Mouse (Mus musculus) embryonic facial prominence, embryonic 10.5 days (tissue): ENCODE measurements around the gene Rsph3b. TPM values are rescaled to one million over a fixed set of nuclear protein-coding genes. Genes with fewer than 3 reads are reported as not detected.
"Not testable (repeated sequence)": the region's sequence is repeated elsewhere in the genome, so short reads cannot be mapped to it uniquely, and the experiment has no call there.

Source experiments
- DNase-seq: peaks from one replicate; pipeline ENCODE4 v3.0.0-alpha.2; 2017; ENCODE audit warnings: low spot score
- H3K27ac ChIP-seq: fragments of 300-500 bp; sonication (generic); replicated peaks from 2 replicates; pipeline ENCODE4 v1.5.1; 2016; ENCODE audit warnings: mild to moderate bottlenecking
- H3K27me3 ChIP-seq: fragments of 300-500 bp; sonication (generic); replicated peaks from 2 replicates; pipeline ENCODE4 v1.6.1; 2016; ENCODE audit warnings: low read depth, mild to moderate bottlenecking; ENCODE audit not compliant: poor library complexity, severe bottlenecking
- H3K36me3 ChIP-seq: fragments of 300-500 bp; sonication (generic); replicated peaks from 2 replicates; pipeline ENCODE4 v1.6.1; 2016; ENCODE audit warnings: mild to moderate bottlenecking, moderate library complexity
- H3K4me1 ChIP-seq: fragments of 300-500 bp; sonication (generic); 2 replicates; pipeline ENCODE4 v1.6.1; 2016
- H3K4me3 ChIP-seq: fragments of 300-500 bp; sonication (generic); 2 replicates; pipeline ENCODE4 v1.5.1; 2016; ENCODE audit warnings: mild to moderate bottlenecking, moderate library complexity
- H3K9me3 ChIP-seq: fragments of 300-500 bp; sonication (generic); 2 replicates; pipeline ENCODE4 v1.6.1; 2016; ENCODE audit warnings: mild to moderate bottlenecking
- WGBS: fragments of 180-500 bp; shearing (Covaris S2); methylation state at CpG from one replicate; pipeline ENCODE4 v1.1.7; 2016; 5-methylcytosine and 5-hydroxymethylcytosine counted together
- polyA plus RNA-seq: library from polyadenylated mRNA; unstranded; fragments of >200 nt; fragmentation: Nextera tagmentation; extraction: Ambion mirVana; gene quantifications from 2 replicates; pipeline ENCODE4 v1.2.1, GENCODE M21; 2016

Gene Rsph3b
- polyA plus RNA-seq, 1 experiment from 2014 or later: 31.5 TPM

GRCm38 (mm10) chr17:6920351-6920894 lies 28.1 kb downstream of the Rsph3b start:
- not testable (repeated sequence) for H3K9me3 ChIP-seq, H3K27me3 ChIP-seq, H3K4me1 ChIP-seq, DNase-seq, H3K4me3 ChIP-seq, H3K27ac ChIP-seq, H3K36me3 ChIP-seq
- 92% methylated on average over 7 of the region's 7 CpGs for WGBS

GRCm38 (mm10) chr17:6919388-6919787 lies 29.1 kb downstream of the Rsph3b start:
- 85% methylated on average over 3 of the region's 3 CpGs for WGBS
- not testable (repeated sequence) for H3K36me3 ChIP-seq, DNase-seq, H3K4me3 ChIP-seq, H3K9me3 ChIP-seq, H3K4me1 ChIP-seq, H3K27ac ChIP-seq, H3K27me3 ChIP-seq

DNA sequence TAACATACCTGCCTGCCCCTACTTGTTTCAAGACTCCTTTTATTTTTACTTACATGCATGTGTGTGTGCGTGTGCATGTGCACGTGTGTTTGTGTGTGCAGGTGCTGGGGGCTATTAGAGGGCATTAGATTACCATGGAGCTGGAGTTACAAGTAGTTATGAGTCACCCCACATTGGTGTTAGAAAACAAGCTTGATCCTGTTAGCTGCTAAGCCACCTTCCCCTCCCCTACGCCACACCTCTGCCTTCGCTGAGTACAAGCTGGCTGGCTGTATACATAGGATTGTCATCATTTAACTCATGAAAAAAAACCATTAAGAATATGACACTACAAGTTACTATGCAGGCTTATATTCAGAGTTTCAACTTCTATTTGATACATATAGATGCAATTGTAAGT lies 33.2 kb downstream of the Rsph3b start:
- H3K27ac ChIP-seq, H3K4me3 ChIP-seq, H3K4me1 ChIP-seq, H3K9me3 ChIP-seq, H3K36me3 ChIP-seq, H3K27me3 ChIP-seq, DNase-seq: not testable (repeated sequence)
- 96% methylated on average over 4 of the region's 4 CpGs for WGBS

GRCm38 (mm10) chr17:6914066-6914465 lies 34.4 kb downstream of the Rsph3b start:
- H3K4me1 ChIP-seq, H3K36me3 ChIP-seq, H3K27me3 ChIP-seq, H3K4me3 ChIP-seq, H3K9me3 ChIP-seq, DNase-seq, H3K27ac ChIP-seq: not testable (repeated sequence)
- 72% methylated on average over 2 of the region's 6 CpGs for WGBS

GRCm38 (mm10) chr17:6900361-6900760 lies 48.1 kb downstream of the Rsph3b start:
- H3K27ac ChIP-seq, H3K36me3 ChIP-seq, H3K4me1 ChIP-seq, H3K27me3 ChIP-seq, H3K9me3 ChIP-seq, H3K4me3 ChIP-seq, DNase-seq: not testable (repeated sequence)
- WGBS: 87% methylated on average over 1 of the region's 2 CpGs

DNA sequence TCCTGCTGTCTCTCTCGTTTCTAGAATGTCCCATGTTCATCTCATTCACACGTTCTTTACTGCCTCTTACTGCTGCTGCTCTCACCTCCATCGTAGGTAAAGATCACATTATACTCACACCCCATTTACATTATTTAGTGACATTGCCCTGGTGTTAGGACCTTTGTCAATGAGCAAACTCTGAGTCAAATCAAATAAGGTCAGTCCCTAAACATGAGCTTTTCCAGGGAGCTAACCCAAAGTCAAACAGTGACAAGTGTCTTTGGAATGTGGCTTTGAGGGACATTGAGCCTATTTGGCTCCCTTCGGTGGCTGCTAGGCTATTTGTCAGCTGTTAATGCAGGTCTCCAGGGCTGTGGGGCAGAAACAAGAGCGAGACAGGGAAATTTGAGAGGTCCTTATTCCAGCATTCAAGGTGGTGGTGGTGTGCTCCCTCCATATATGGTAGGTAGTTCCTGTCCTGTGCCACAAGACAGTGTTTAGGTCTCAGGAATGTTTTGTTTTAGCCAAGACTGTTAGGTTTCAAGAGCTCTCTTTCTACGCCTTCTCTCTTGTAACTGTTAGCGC lies 50.4 kb downstream of the Rsph3b start:
- H3K4me3 ChIP-seq, H3K9me3 ChIP-seq, H3K27me3 ChIP-seq, H3K36me3 ChIP-seq, DNase-seq, H3K4me1 ChIP-seq, H3K27ac ChIP-seq: not testable (repeated sequence)
- WGBS: 67% methylated on average over 7 of the region's 7 CpGs

DNA sequence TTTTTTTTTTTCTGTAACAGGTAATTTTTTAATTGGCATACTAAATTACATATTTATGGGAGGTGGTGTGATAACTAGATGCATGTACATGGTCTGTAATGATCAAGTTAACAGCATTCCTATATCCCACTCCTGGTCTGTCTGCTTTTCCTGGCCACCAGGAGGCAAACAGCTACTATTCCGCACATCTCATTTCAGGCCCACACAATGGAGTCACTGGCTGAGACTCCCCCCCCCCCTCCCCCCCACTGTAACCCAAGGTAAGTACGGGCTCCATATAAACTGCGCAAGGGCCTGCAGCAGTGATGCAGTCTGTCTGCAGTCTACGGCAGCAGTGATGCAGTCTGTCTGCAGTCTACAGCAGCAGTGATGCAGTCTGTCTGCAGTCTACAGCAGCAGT lies 51.7 kb downstream of the Rsph3b start:
- Histone ChIP-seq H3K4me3 (no peak overlapping the region), H3K36me3 (no peaks in the 10 kb centered on the region), H3K9me3 (no peaks in the 10 kb centered on the region), H3K4me1 (peaks cover 3% of the 10 kb centered on the region; the same call in 1 of the 2 replicates), H3K27ac (no peak overlapping the region), H3K27me3 (no peaks in the 10 kb centered on the region)
- 76% methylated on average over 4 of the region's 4 CpGs for WGBS
- no peak for DNase-seq

- DNase-seq: no peak
- WGBS: 60% methylated on average over 10 of the region's 10 CpGs
Observed at GRCm38 (mm10) chr17:6893332-6893731, 55.1 kb downstream of the Rsph3b start.

GRCm38 (mm10) chr17:6891966-6892934 lies 56.2 kb downstream of the Rsph3b start:
- Histone ChIP-seq H3K4me1 (peaks cover 3% of the 10 kb centered on the region; the same call in 1 of the 2 replicates), H3K36me3 (no peaks in the 10 kb centered on the region), H3K27me3 (no peaks in the 10 kb centered on the region), H3K4me3 (no peak overlapping the region), H3K9me3 (no peaks in the 10 kb centered on the region), H3K27ac (no peak overlapping the region)
- no peak for DNase-seq
- 79% methylated on average over 7 of the region's 7 CpGs for WGBS

More at GRCm38 (mm10) chr17:6893332-6893731, 55.1 kb downstream of the Rsph3b start:
- Histone ChIP-seq H3K9me3 (no peaks in the 10 kb centered on the region), H3K36me3 (no peaks in the 10 kb centered on the region), H3K4me3 (no peak overlapping the region), H3K27me3 (no peaks in the 10 kb centered on the region), H3K27ac (no peak overlapping the region), H3K4me1 (peaks cover 3% of the 10 kb centered on the region; the same call in 1 of the 2 replicates)

GRCm38 (mm10) chr17:6886445-6886844 lies 62.0 kb downstream of the Rsph3b start:
- WGBS: 90% methylated on average over 1 of the region's 1 CpGs
- Histone ChIP-seq H3K27ac (no peak overlapping the region), H3K4me3 (no peak overlapping the region), H3K4me1 (no peaks in the 10 kb centered on the region), H3K36me3 (no peaks in the 10 kb centered on the region), H3K27me3 (no peaks in the 10 kb centered on the region), H3K9me3 (no peaks in the 10 kb centered on the region)
- DNase-seq: no peak

- H3K27me3 ChIP-seq: no peaks in the 10 kb centered on the region
- H3K36me3 ChIP-seq: no peaks in the 10 kb centered on the region
- DNase-seq: no peak
- WGBS: 93% methylated on average over 1 of the region's 1 CpGs
- H3K27ac ChIP-seq: no peak overlapping the region
- no peak overlapping the region for H3K4me3 ChIP-seq
- no peaks in the 10 kb centered on the region for H3K4me1 ChIP-seq
- no peaks in the 10 kb centered on the region for H3K9me3 ChIP-seq
Observed at GRCm38 (mm10) chr17:6884531-6884930, 64.0 kb downstream of the Rsph3b start.

DNA sequence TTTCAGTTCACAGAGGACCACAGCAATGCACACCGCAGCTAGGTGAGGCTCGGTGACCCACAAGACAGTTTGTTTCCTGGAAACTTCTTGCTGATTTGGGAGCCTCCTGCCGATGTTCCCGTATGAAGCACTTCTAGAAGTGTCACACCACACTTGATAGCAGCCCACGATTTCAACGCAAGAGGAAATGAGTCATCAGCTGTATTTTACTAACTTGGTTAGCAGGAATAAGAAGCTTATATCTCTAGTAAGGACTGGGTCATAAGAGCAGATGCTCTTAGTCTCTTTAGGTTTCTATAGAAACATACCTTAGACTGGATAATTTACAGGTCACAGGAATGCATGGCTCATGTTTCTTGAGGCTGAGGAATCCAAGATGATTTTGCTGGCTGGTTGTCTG lies 67.2 kb downstream of the Rsph3b start:
- H3K27ac ChIP-seq: no peak overlapping the region
- no peaks in the 10 kb centered on the region for H3K27me3 ChIP-seq
- no peaks in the 10 kb centered on the region for H3K4me1 ChIP-seq
- H3K36me3 ChIP-seq: no peaks in the 10 kb centered on the region
- no peaks in the 10 kb centered on the region for H3K9me3 ChIP-seq
- H3K4me3 ChIP-seq: no peak overlapping the region
- 93% methylated on average over 6 of the region's 6 CpGs for WGBS
- no peak for DNase-seq

DNA sequence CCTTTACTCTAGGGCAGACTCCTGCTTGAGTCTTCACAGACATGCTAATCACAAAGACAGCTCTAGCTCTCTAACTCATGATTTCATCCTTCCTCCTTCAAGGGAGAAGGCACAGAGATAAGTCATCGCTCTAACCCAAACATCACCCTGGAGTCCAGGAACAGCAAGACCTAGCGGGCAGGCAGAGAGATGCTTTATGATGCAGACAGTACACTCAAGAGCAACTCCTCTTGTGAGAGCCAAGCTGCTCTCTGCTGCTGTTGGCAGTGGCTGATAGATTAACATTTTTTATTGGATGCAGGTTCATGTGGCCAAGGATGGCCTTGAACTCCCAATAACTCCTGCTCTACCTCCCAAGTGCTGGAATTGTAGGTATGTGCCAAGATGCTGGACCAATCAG lies 77.1 kb downstream of the Rsph3b start:
- Histone ChIP-seq H3K4me1 (peaks cover 15% of the 10 kb centered on the region), H3K36me3 (no peaks in the 10 kb centered on the region), H3K27ac (no peak overlapping the region), H3K4me3 (no peak overlapping the region), H3K9me3 (peaks cover 5% of the 10 kb centered on the region; the same call in 1 of the 2 replicates), H3K27me3 (no peaks in the 10 kb centered on the region)
- no peak for DNase-seq
- 89% methylated on average over 2 of the region's 2 CpGs for WGBS
